Mouse (Mus musculus) forebrain, embryonic 12.5 days (tissue): ENCODE measurements around the gene 3110021N24Rik. TPM values are rescaled to one million over a fixed set of nuclear protein-coding genes. Genes with fewer than 3 reads are reported as not detected.
"Not testable (repeated sequence)": the region's sequence is repeated elsewhere in the genome, so short reads cannot be mapped to it uniquely, and the experiment has no call there.

Experiments
- ATAC-seq: fragments of 200-750 bp; cut with Nextera tagmentation; 2 replicates; pipeline ENCODE4 v1.8.0; 2017; ENCODE audit warnings: moderate TSS enrichment; ENCODE audit not compliant: low FRiP score
- H3K27ac ChIP-seq: fragments of 300-500 bp; sonication (generic); 2 replicates; pipeline ENCODE4 v1.5.1; 2016; ENCODE audit warnings: mild to moderate bottlenecking
- H3K27me3 ChIP-seq: fragments of 300-500 bp; sonication (generic); 2 replicates; pipeline ENCODE4 v1.6.1; 2016; ENCODE audit warnings: mild to moderate bottlenecking
- H3K36me3 ChIP-seq: fragments of 300-500 bp; sonication (generic); replicated peaks from 2 replicates; pipeline ENCODE4 v1.6.1; 2016; ENCODE audit warnings: mild to moderate bottlenecking
- H3K4me1 ChIP-seq: fragments of 300-500 bp; sonication (generic); 2 replicates; pipeline ENCODE4 v1.6.1; 2016
- H3K4me2 ChIP-seq: fragments of 300-500 bp; sonication (generic); 2 replicates; pipeline ENCODE4 v1.6.1; 2016; ENCODE audit warnings: mild to moderate bottlenecking, moderate library complexity
- H3K4me3 ChIP-seq: fragments of 300-500 bp; sonication (generic); replicated peaks from 2 replicates; pipeline ENCODE4 v1.5.1; 2016; ENCODE audit warnings: mild to moderate bottlenecking
- H3K9ac ChIP-seq: fragments of 300-500 bp; sonication (generic); 2 replicates; pipeline ENCODE4 v1.6.1; 2016; ENCODE audit warnings: mild to moderate bottlenecking
- H3K9me3 ChIP-seq: fragments of 300-500 bp; sonication (generic); 2 replicates; pipeline ENCODE4 v1.6.1; 2016
- WGBS: fragments of 180-500 bp; shearing (Covaris S2); methylation state at CpG from one replicate; pipeline ENCODE4 v1.1.7; 2016; 5-methylcytosine and 5-hydroxymethylcytosine counted together
- polyA plus RNA-seq: library from polyadenylated mRNA; unstranded; fragments of >200 nt; fragmentation: Nextera tagmentation; extraction: Ambion mirVana; gene quantifications from 2 replicates; pipeline ENCODE4 v1.2.1, GENCODE M21; 2016

The 3110021N24Rik gene
- 1.8 and 2.8 TPM in 2 replicates for polyA plus RNA-seq

GRCm38 (mm10) chr4:108719349-108719748 is at the start of gene 3110021N24Rik:
Gene 3110021N24Rik, plus strand, starts transcription at chr4:108719649.
- Histone ChIP-seq H3K4me2 (no peak within 1 kb of the TSS), H3K36me3 (peaks cover 7% of the 10 kb centered on the region; the same call in 1 of the 2 replicates), H3K4me1 (no peaks in the 10 kb centered on the region), H3K4me3 (no peak within 1 kb of the TSS), H3K9me3 (no peaks in the 10 kb centered on the region), H3K27ac (no peak within 1 kb of the TSS), H3K9ac (no peak within 1 kb of the TSS), H3K27me3 (no peaks in the 10 kb centered on the region)
- 78% methylated on average over 5 of the region's 5 CpGs for WGBS
- no peak for ATAC-seq

- Histone ChIP-seq H3K4me2 (no peak overlapping the region), H3K27ac (no peak overlapping the region), H3K4me3 (no peak overlapping the region), H3K9ac (0 out of 2 replicates have a peak overlapping the region, but pooled peaks have one; percentile 9), H3K4me1 (no peaks in the 10 kb centered on the region), H3K9me3 (no peaks in the 10 kb centered on the region), H3K36me3 (peaks cover 18% of the 10 kb centered on the region), H3K27me3 (no peaks in the 10 kb centered on the region)
- no peak for ATAC-seq
- 50% methylated on average over 3 of the region's 3 CpGs for WGBS
Observed at GRCm38 (mm10) chr4:108686156-108686555, 33.3 kb upstream of the 3110021N24Rik start.

- not testable (repeated sequence) for H3K9ac ChIP-seq, ATAC-seq, H3K4me1 ChIP-seq, H3K27ac ChIP-seq, H3K4me2 ChIP-seq, H3K4me3 ChIP-seq, H3K9me3 ChIP-seq, H3K27me3 ChIP-seq
- H3K36me3 ChIP-seq, result peaks cover 15% of the 10 kb centered on the region
- WGBS, result 86% methylated on average over 6 of the region's 7 CpGs
Observed at GRCm38 (mm10) chr4:108687098-108687497, 32.4 kb upstream of the 3110021N24Rik start.

- Histone ChIP-seq H3K27me3 (no peaks in the 10 kb centered on the region), H3K9ac (no peak overlapping the region), H3K27ac (no peak overlapping the region), H3K4me1 (no peaks in the 10 kb centered on the region), H3K4me3 (no peak overlapping the region), H3K9me3 (no peaks in the 10 kb centered on the region), H3K36me3 (peaks cover 15% of the 10 kb centered on the region), H3K4me2 (no peak overlapping the region)
- no peak for ATAC-seq
- WGBS, result 91% methylated on average over 3 of the region's 3 CpGs
Observed at GRCm38 (mm10) chr4:108690479-108690878, 29.0 kb upstream of the 3110021N24Rik start.

- ATAC-seq, result no peak
- no peak overlapping the region for H3K27ac ChIP-seq
- H3K4me3 ChIP-seq, result no peak overlapping the region
- H3K4me2 ChIP-seq, result no peak overlapping the region
- H3K36me3 ChIP-seq, result peaks cover 15% of the 10 kb centered on the region
- no peaks in the 10 kb centered on the region for H3K4me1 ChIP-seq
- H3K9ac ChIP-seq, result no peak overlapping the region
- H3K27me3 ChIP-seq, result no peaks in the 10 kb centered on the region
- no peaks in the 10 kb centered on the region for H3K9me3 ChIP-seq
Observed at GRCm38 (mm10) chr4:108691469-108691868, 28.0 kb upstream of the 3110021N24Rik start.

- H3K9ac ChIP-seq, result no peak overlapping the region
- no peak overlapping the region for H3K27ac ChIP-seq
- no peaks in the 10 kb centered on the region for H3K4me1 ChIP-seq
- ATAC-seq, result no peak
- no peaks in the 10 kb centered on the region for H3K9me3 ChIP-seq
- WGBS, result 63% methylated on average over 3 of the region's 3 CpGs
- no peak overlapping the region for H3K4me3 ChIP-seq
- H3K36me3 ChIP-seq, result no peaks in the 10 kb centered on the region; the same call in 1 of the 2 replicates
- no peaks in the 10 kb centered on the region for H3K27me3 ChIP-seq
- no peak overlapping the region for H3K4me2 ChIP-seq
Observed at GRCm38 (mm10) chr4:108696934-108697333, 22.5 kb upstream of the 3110021N24Rik start.

- Histone ChIP-seq H3K4me3 (no peak overlapping the region), H3K4me1 (no peaks in the 10 kb centered on the region), H3K4me2 (no peak overlapping the region), H3K27me3 (no peaks in the 10 kb centered on the region), H3K27ac (no peak overlapping the region), H3K9me3 (no peaks in the 10 kb centered on the region), H3K36me3 (0 out of 2 replicates have a peak, but pooled peaks cover 3% of the 10 kb centered on the region), H3K9ac (no peak overlapping the region)
- no peak for ATAC-seq
- WGBS, result 95% methylated on average over 5 of the region's 5 CpGs
Observed at GRCm38 (mm10) chr4:108708209-108708608, 11.2 kb upstream of the 3110021N24Rik start.

GRCm38 (mm10) chr4:108721245-108721784 is 1.9 kb downstream of the 3110021N24Rik start:
- WGBS, result 91% methylated on average over 3 of the region's 3 CpGs
- Histone ChIP-seq H3K36me3 (peaks cover 7% of the 10 kb centered on the region; the same call in 1 of the 2 replicates), H3K4me1 (no peaks in the 10 kb centered on the region), H3K9me3 (no peaks in the 10 kb centered on the region), H3K4me3 (no peak overlapping the region), H3K4me2 (no peak overlapping the region), H3K27ac (no peak overlapping the region), H3K9ac (no peak overlapping the region), H3K27me3 (no peaks in the 10 kb centered on the region)
- no peak for ATAC-seq

- Histone ChIP-seq H3K9me3 (no peaks in the 10 kb centered on the region), H3K4me2 (no peak overlapping the region), H3K4me1 (no peaks in the 10 kb centered on the region), H3K9ac (no peak overlapping the region), H3K27me3 (no peaks in the 10 kb centered on the region), H3K36me3 (peaks cover 4% of the 10 kb centered on the region; the same call in 1 of the 2 replicates), H3K27ac (no peak overlapping the region), H3K4me3 (no peak overlapping the region)
- 93% methylated on average over 2 of the region's 2 CpGs for WGBS
- ATAC-seq, result no peak
Observed at GRCm38 (mm10) chr4:108724102-108724501, 4.7 kb downstream of the 3110021N24Rik start.

GRCm38 (mm10) chr4:108730450-108730849 is 11.0 kb downstream of the 3110021N24Rik start:
- H3K4me3 ChIP-seq, result no peak overlapping the region
- H3K9ac ChIP-seq, result no peak overlapping the region
- no peak overlapping the region for H3K4me2 ChIP-seq
- H3K9me3 ChIP-seq, result no peaks in the 10 kb centered on the region
- 88% methylated on average over 1 of the region's 1 CpGs for WGBS
- H3K27me3 ChIP-seq, result no peaks in the 10 kb centered on the region
- H3K27ac ChIP-seq, result no peak overlapping the region
- 0 out of 2 replicates have a peak, but pooled peaks cover 5% of the 10 kb centered on the region for H3K4me1 ChIP-seq
- ATAC-seq, result no peak
- H3K36me3 ChIP-seq, result no peaks in the 10 kb centered on the region; the same call in 1 of the 2 replicates

- 0 out of 2 replicates have a peak, but pooled peaks cover 5% of the 10 kb centered on the region for H3K4me1 ChIP-seq
- H3K4me3 ChIP-seq, result no peak overlapping the region
- WGBS, result 36% methylated on average over 3 of the region's 3 CpGs
- no peak overlapping the region for H3K9ac ChIP-seq
- no peaks in the 10 kb centered on the region for H3K9me3 ChIP-seq
- no peak overlapping the region for H3K27ac ChIP-seq
- no peaks in the 10 kb centered on the region for H3K36me3 ChIP-seq
- no peak overlapping the region for H3K4me2 ChIP-seq
- no peaks in the 10 kb centered on the region for H3K27me3 ChIP-seq
- ATAC-seq, result no peak
Observed at GRCm38 (mm10) chr4:108731582-108731981, 12.1 kb downstream of the 3110021N24Rik start.

- no peak for ATAC-seq
- Histone ChIP-seq H3K27me3 (no peaks in the 10 kb centered on the region), H3K9ac (no peak overlapping the region), H3K4me2 (no peak overlapping the region), H3K27ac (no peak overlapping the region), H3K4me1 (no peaks in the 10 kb centered on the region), H3K9me3 (no peaks in the 10 kb centered on the region), H3K4me3 (no peak overlapping the region), H3K36me3 (no peaks in the 10 kb centered on the region)
- WGBS, result 93% methylated on average over 3 of the region's 3 CpGs
Observed at GRCm38 (mm10) chr4:108746160-108746873, 26.9 kb downstream of the 3110021N24Rik start.

- ATAC-seq, result no peak
- 97% methylated on average over 3 of the region's 3 CpGs for WGBS
Observed at GRCm38 (mm10) chr4:108759583-108759982, 40.1 kb downstream of the 3110021N24Rik start.

More at GRCm38 (mm10) chr4:108759583-108759982, 40.1 kb downstream of the 3110021N24Rik start:
- no peak overlapping the region for H3K4me3 ChIP-seq
- H3K9me3 ChIP-seq, result no peaks in the 10 kb centered on the region
- H3K27me3 ChIP-seq, result no peaks in the 10 kb centered on the region
- H3K27ac ChIP-seq, result no peak overlapping the region
- H3K36me3 ChIP-seq, result no peaks in the 10 kb centered on the region
- no peaks in the 10 kb centered on the region for H3K4me1 ChIP-seq
- H3K4me2 ChIP-seq, result no peak overlapping the region
- H3K9ac ChIP-seq, result no peak overlapping the region
